Mouse (Mus musculus): ENCODE measurements at regions not wholly inside any gene's neighbourhood (a gene's known extent, or its start where the extent isn't known, plus 50 kb on each side); places are given as distances from the start of the nearest gene placed in this dataset.
A peak's percentile ranks its signal among the peaks of the same experiment; 100 is the strongest.

GRCm38 (mm10) chr3:21952695-21953415 lies 123.6 kb upstream of the Tbl1xr1 start:
- TF ChIP-seq EP300 (IDR thresholded peaks at IDR 0.05; ENCODE audit: low read length) (peak; percentile 93), MAFK (IDR thresholded peaks at IDR 0.05; ENCODE audit: insufficient replicate concordance, low read length) (peak; percentile 41; the same call in 1 of the 2 replicates), POLR2AphosphoS2 (IDR thresholded peaks at IDR 0.05; ENCODE audit: low read depth, low read length) (no peak), NRF1 (IDR thresholded peaks at IDR 0.05; ENCODE audit: low read depth, low read length) (no peak), CTCF (conservative IDR thresholded peaks at IDR 0.05 in 1 of 2, IDR thresholded peaks at IDR 0.05 in 1 of 2; ENCODE audit: low read depth in 2 of 2, low read length in 2 of 2) (no peak), POLR2A (IDR thresholded peaks at IDR 0.05; ENCODE audit: low read depth, low read length) (peak; percentile 58), IRF4 (IDR thresholded peaks at IDR 0.05; ENCODE audit: low read depth, low read length) (peak; percentile 75), JUN (IDR thresholded peaks at IDR 0.05; ENCODE audit: insufficient read depth, low read depth, low read length) (peak; percentile 98), USF1 (IDR thresholded peaks at IDR 0.05; ENCODE audit: low read depth, low read length) (no peak), HCFC1 (IDR thresholded peaks at IDR 0.05; ENCODE audit: low read depth, low read length) (peak; percentile 45), ZNF384 (IDR thresholded peaks at IDR 0.05; ENCODE audit: low read depth, low read length) (no peak), NELFE (IDR thresholded peaks at IDR 0.05; ENCODE audit: low read depth, low read length) (peak; percentile 53; the same call in 1 of the 2 replicates)

Data from CH12.LX (cell line).